Mouse (Mus musculus): ENCODE results near the gene Gm10570. TPM values are rescaled to one million over a fixed set of nuclear protein-coding genes. Genes with fewer than 3 reads are reported as not detected.
A peak's percentile ranks its signal among the peaks of the same experiment; 100 is the strongest.

The Gm10570 gene
- polyA plus RNA-seq, 1 experiment from 2014 or later, result not detected

- 89% methylated on average over 7 of the region's 7 CpGs for WGBS
- H3K27ac ChIP-seq, result no peak overlapping the region
- H3K4me1 ChIP-seq, result no peaks in the 10 kb centered on the region
- H3K9me3 ChIP-seq, result no peaks in the 10 kb centered on the region
- no peaks in the 10 kb centered on the region for H3K27me3 ChIP-seq
- no peak overlapping the region for H3K9ac ChIP-seq
- H3K4me2 ChIP-seq, result no peak overlapping the region
- H3K36me3 ChIP-seq, result peaks cover 78% of the 10 kb centered on the region
- H3K4me3 ChIP-seq, result no peak overlapping the region
- no peak for ATAC-seq (ENCODE audit: insufficient number of reproducible peaks, low FRiP score, low TSS enrichment, low read depth)
Observed at GRCm38 (mm10) chr4:130321640-130322039, 13.2 kb upstream of the Gm10570 start.

DNA sequence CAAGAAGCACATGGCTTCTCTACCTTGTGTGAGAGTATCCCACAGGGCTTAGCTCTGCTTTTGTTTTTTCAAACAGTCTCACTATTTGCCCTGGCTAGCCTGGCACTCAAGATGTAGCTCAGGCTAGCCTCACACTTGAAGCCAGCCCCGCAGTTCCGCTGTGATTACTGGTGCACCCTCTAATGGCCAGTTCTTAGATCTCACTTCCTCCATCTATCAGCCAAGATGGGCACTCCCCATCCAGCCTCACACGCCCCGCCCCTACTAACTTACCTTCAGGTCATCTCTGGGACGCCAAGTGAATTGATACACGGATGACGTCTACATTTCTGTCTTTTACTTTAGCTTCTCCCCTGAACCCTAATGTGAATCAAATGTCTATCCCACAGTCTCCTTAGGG lies 11.1 kb upstream of the Gm10570 start:
- H3K4me2 ChIP-seq, result no peak overlapping the region
- no peak for ATAC-seq (ENCODE audit: insufficient number of reproducible peaks, low FRiP score, low TSS enrichment, low read depth)
- no peak overlapping the region for H3K9ac ChIP-seq
- 82% methylated on average over 7 of the region's 7 CpGs for WGBS
- no peak overlapping the region for H3K27ac ChIP-seq
- no peak overlapping the region for H3K4me3 ChIP-seq
- no peaks in the 10 kb centered on the region for H3K9me3 ChIP-seq
- peaks cover 5% of the 10 kb centered on the region; the same call in 1 of the 2 replicates for H3K4me1 ChIP-seq
- peaks cover 76% of the 10 kb centered on the region for H3K36me3 ChIP-seq
- no peaks in the 10 kb centered on the region for H3K27me3 ChIP-seq

DNA sequence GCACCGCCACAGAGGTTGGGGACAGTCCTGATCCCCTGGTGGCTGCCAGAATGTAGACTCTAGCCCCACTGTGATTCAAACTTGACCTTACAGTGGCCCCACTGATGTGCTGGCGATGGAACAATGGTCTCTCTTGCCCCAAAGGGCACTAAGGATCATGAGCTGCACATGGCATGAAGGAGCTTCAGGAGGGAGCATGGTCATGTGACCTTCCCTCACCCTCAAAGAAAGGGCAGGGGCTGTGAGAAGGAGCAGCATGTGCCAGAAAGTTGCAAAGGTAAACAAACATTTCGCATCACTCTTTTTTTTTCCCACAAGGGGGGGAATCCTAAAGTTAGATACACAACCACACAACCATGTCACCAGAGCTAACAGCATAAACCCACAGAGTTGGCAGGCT lies 9.6 kb upstream of the Gm10570 start:
- Histone ChIP-seq H3K9me3 (no peaks in the 10 kb centered on the region), H3K4me2 (no peak overlapping the region), H3K9ac (no peak overlapping the region), H3K4me1 (peaks cover 5% of the 10 kb centered on the region; the same call in 1 of the 2 replicates), H3K27ac (no peak overlapping the region), H3K4me3 (no peak overlapping the region), H3K27me3 (no peaks in the 10 kb centered on the region), H3K36me3 (peaks cover 64% of the 10 kb centered on the region)
- ATAC-seq (ENCODE audit: insufficient number of reproducible peaks, low FRiP score, low TSS enrichment, low read depth), result no peak
- WGBS, result 75% methylated on average over 3 of the region's 3 CpGs

DNA sequence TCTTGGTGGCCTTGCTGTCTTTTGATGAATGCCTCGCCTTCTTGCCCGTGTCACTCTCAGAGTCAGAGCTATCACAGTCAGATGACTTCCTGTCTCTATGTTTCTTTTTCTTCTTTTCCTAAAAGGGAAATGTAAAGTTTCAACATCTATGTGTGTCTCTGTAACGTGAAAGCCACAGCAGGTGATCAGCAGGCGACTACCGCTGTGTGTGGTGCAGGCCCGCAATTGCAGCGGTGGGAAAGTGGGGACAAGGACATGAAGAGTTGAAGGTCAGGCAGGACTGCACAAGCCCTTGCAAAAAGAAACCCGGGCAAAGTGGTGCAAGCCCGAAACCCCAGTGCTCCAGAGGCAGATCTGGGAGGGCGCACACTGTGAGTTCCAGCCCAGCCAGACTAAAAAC lies 8.2 kb upstream of the Gm10570 start:
- Histone ChIP-seq H3K4me1 (peaks cover 5% of the 10 kb centered on the region; the same call in 1 of the 2 replicates), H3K27ac (no peak overlapping the region), H3K4me2 (no peak overlapping the region), H3K4me3 (no peak overlapping the region), H3K9ac (no peak overlapping the region), H3K36me3 (peaks cover 52% of the 10 kb centered on the region), H3K27me3 (no peaks in the 10 kb centered on the region), H3K9me3 (no peaks in the 10 kb centered on the region)
- WGBS, result 87% methylated on average over 10 of the region's 10 CpGs
- ATAC-seq (ENCODE audit: insufficient number of reproducible peaks, low FRiP score, low TSS enrichment, low read depth), result no peak

DNA sequence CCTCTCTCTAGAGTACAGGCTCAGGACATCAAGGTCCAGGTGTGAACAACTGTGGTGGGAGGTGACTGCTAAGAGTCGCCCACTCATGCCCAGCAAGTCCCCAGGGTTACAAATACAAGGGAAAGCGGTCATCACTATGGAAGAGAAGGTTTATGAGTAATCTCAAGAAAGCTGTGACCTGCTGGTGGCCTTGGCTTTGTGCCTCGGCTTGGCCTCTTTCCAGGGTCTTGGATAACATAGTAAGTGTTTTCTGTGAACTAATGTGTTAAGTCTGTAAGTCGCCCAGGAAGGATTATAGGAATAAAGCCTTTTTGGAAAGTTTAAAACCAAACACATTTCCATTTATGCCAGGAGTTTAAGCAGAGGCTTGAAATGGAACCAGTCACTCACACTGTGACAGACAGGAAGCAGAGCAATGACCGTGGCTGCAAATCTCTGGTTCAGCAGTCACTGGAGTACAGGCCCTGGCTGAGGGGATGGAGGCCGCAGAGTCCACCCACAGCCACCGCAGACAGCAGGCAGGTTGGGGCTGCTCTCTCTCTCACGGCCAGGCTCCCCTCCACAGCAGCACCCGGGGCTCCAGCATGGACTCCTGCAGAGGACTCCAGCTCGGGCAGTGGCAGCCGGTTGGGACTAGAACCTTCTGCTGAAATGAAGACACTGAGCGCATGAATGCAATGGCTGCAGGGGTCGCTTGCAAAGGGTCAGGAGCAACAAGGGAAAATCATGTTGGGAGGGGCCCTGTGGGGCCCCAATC lies 7.5 kb upstream of the Gm10570 start:
- H3K27ac ChIP-seq, result no peak overlapping the region
- no peak overlapping the region for H3K4me2 ChIP-seq
- peaks cover 4% of the 10 kb centered on the region; the same call in 1 of the 2 replicates for H3K27me3 ChIP-seq
- WGBS, result 72% methylated on average over 13 of the region's 13 CpGs
- no peak overlapping the region for H3K4me3 ChIP-seq
- no peaks in the 10 kb centered on the region for H3K9me3 ChIP-seq
- peaks cover 5% of the 10 kb centered on the region; the same call in 1 of the 2 replicates for H3K4me1 ChIP-seq
- no peak overlapping the region for H3K9ac ChIP-seq
- peaks cover 48% of the 10 kb centered on the region for H3K36me3 ChIP-seq
- ATAC-seq (ENCODE audit: insufficient number of reproducible peaks, low FRiP score, low TSS enrichment, low read depth), result no peak

- H3K9me3 ChIP-seq, result no peaks in the 10 kb centered on the region
- no peak overlapping the region for H3K27ac ChIP-seq
- H3K4me3 ChIP-seq, result no peak overlapping the region
- 85% methylated on average over 4 of the region's 4 CpGs for WGBS
- ATAC-seq (ENCODE audit: insufficient number of reproducible peaks, low FRiP score, low TSS enrichment, low read depth), result no peak
- peaks cover 27% of the 10 kb centered on the region for H3K36me3 ChIP-seq
- H3K9ac ChIP-seq, result no peak overlapping the region
- H3K4me2 ChIP-seq, result no peak overlapping the region
- H3K4me1 ChIP-seq, result peaks cover 12% of the 10 kb centered on the region
- peaks cover 28% of the 10 kb centered on the region for H3K27me3 ChIP-seq
Observed at GRCm38 (mm10) chr4:130313552-130313951, 5.1 kb upstream of the Gm10570 start.

GRCm38 (mm10) chr4:130312526-130312925 lies 4.1 kb upstream of the Gm10570 start:
- H3K9me3 ChIP-seq, result no peaks in the 10 kb centered on the region
- H3K9ac ChIP-seq, result no peak overlapping the region
- WGBS, result 84% methylated on average over 3 of the region's 3 CpGs
- H3K36me3 ChIP-seq, result peaks cover 19% of the 10 kb centered on the region
- H3K27ac ChIP-seq, result no peak overlapping the region
- ATAC-seq (ENCODE audit: insufficient number of reproducible peaks, low FRiP score, low TSS enrichment, low read depth), result no peak
- no peak overlapping the region for H3K4me3 ChIP-seq
- peaks cover 39% of the 10 kb centered on the region for H3K27me3 ChIP-seq
- H3K4me2 ChIP-seq, result no peak overlapping the region
- peaks cover 23% of the 10 kb centered on the region for H3K4me1 ChIP-seq

- Histone ChIP-seq H3K36me3 (peaks cover 2% of the 10 kb centered on the region; the same call in 1 of the 2 replicates), H3K4me3 (peak overlapping the region; percentile 52), H3K9me3 (no peaks in the 10 kb centered on the region), H3K27ac (no peak overlapping the region), H3K9ac (no peak overlapping the region), H3K4me2 (peak overlapping the region; percentile 96), H3K27me3 (peaks cover 67% of the 10 kb centered on the region), H3K4me1 (peaks cover 22% of the 10 kb centered on the region)
- no peak for ATAC-seq (ENCODE audit: insufficient number of reproducible peaks, low FRiP score, low TSS enrichment, low read depth)
- 34% methylated on average over 8 of the region's 8 CpGs for WGBS
Observed at GRCm38 (mm10) chr4:130309254-130309653, 780 bp upstream of the Gm10570 start.

- H3K27ac ChIP-seq, result no peak overlapping the region
- H3K36me3 ChIP-seq, result peaks cover 2% of the 10 kb centered on the region; the same call in 1 of the 2 replicates
- no peaks in the 10 kb centered on the region for H3K9me3 ChIP-seq
- peak overlapping the region; percentile 96 for H3K4me2 ChIP-seq
- no peak for ATAC-seq (ENCODE audit: insufficient number of reproducible peaks, low FRiP score, low TSS enrichment, low read depth)
- peaks cover 67% of the 10 kb centered on the region for H3K27me3 ChIP-seq
- WGBS, result under 1% methylated on average over 23 of the region's 23 CpGs
- no peak overlapping the region for H3K9ac ChIP-seq
- peaks cover 22% of the 10 kb centered on the region for H3K4me1 ChIP-seq
- peak overlapping the region; percentile 52 for H3K4me3 ChIP-seq
Observed at GRCm38 (mm10) chr4:130307851-130308230, 633 bp downstream of the Gm10570 start.

- Histone ChIP-seq H3K36me3 (no peaks in the 10 kb centered on the region), H3K4me2 (peak overlapping the region; percentile 96; the same call in 1 of the 2 replicates), H3K9me3 (no peaks in the 10 kb centered on the region), H3K27me3 (peaks cover 67% of the 10 kb centered on the region), H3K4me1 (peaks cover 22% of the 10 kb centered on the region), H3K27ac (no peak overlapping the region), H3K9ac (no peak overlapping the region), H3K4me3 (no peak overlapping the region)
- ATAC-seq (ENCODE audit: insufficient number of reproducible peaks, low FRiP score, low TSS enrichment, low read depth), result no peak
- WGBS, result 74% methylated on average over 10 of the region's 10 CpGs
Observed at GRCm38 (mm10) chr4:130306796-130307630, 1.5 kb downstream of the Gm10570 start.

GRCm38 (mm10) chr4:130304746-130305145 lies 3.7 kb downstream of the Gm10570 start:
- Histone ChIP-seq H3K4me1 (peaks cover 22% of the 10 kb centered on the region), H3K27me3 (peaks cover 50% of the 10 kb centered on the region), H3K27ac (no peak overlapping the region), H3K4me2 (no peak overlapping the region), H3K36me3 (no peaks in the 10 kb centered on the region), H3K9me3 (no peaks in the 10 kb centered on the region), H3K4me3 (no peak overlapping the region), H3K9ac (no peak overlapping the region)
- 21% methylated on average over 3 of the region's 3 CpGs for WGBS
- no peak for ATAC-seq (ENCODE audit: insufficient number of reproducible peaks, low FRiP score, low TSS enrichment, low read depth)
